Mouse (Mus musculus) ovary, postnatal 10 days (tissue): Measurements from ENCODE around the gene Gm20517.

Source experiments
- DNase-seq: peaks from one replicate; pipeline ENCODE4 v3.0.0; 2022; ENCODE audit warnings: low spot score

The Gm20517 gene

DNA sequence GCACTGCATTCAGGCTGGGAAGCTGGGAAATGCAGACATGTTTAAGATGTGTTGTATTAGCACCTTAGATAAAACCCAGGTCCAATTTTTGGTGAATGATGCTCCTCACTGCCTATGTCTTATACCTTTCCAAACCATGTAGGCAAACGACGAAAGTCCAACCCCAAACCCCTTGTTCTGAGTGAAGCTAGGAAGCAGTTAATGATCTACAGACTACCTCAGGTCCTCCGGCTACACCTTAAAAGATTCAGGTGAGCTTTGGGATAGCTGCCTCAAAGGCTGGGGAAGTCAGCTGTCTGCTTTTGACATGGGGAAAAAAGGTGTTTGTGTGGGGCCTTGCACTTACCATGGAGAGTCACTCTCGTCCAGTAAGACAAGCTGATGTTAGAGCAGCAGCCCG lies 67.3 kb downstream of the Gm20517 start:
- no peak for DNase-seq

DNA sequence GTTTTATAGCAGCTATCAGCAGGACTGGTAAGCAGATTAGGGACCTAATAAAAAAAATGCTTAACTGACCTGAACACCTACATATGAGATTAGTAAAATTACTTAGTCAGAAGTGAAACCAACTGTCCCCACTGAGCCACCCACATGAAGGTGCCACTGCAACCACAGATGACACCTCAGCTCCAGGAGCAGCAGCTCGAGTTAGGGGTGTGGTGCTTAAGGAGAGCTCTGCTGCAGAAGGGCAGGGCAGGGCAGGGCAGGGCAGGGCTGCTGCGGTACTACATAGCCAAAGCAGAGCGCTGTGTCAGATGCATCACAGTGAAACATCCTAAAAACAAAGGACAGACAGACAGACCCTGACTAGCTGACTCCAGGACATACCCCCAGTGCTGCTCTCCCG lies 71.4 kb downstream of the Gm20517 start:
- no peak for DNase-seq

DNA sequence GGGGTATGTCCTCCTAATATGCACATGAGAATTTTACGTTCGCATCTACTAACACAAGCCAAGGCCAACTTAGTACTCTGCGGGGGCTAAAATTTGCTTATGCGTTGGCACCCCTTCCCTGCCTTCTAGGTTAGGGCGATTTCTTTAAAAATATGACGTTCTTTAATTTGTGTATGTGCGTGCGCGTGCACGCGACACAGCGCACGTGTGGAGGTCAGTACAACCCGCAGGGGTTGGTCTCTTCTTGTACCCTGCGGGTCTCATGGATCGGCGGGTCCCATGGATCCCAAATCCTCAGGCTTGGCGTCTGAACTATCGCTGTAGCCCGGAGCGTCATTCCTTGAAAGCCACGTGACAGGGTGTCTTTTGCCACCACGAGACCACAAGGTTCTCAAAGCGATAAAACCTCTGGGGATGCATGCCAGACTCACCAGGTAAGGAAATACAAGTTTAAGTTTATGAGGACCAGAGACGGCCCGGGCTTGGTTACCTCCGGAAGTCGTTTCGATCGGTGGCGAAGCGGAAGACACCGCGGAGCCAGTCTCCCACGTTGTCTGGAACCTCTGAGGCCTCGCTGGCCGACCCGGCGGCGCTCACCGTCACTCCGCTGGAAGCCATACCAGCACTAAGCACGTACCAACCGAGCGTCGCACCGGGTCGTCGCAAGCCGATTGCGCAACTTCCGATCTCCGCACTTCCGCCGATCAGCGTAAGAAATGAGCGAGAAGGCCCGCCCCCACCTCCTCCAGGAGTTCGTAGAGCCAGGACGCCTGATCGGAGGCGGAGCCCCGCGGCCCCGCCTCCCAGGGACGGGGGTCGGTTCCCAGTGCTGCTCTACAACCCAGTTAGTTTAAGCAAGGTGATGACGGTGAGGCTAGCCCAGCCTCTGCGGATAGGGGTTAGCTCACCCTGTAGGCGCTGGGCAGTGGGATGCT lies 76.3 kb downstream of the Gm20517 start:
- peak; percentile 76 for DNase-seq

DNA sequence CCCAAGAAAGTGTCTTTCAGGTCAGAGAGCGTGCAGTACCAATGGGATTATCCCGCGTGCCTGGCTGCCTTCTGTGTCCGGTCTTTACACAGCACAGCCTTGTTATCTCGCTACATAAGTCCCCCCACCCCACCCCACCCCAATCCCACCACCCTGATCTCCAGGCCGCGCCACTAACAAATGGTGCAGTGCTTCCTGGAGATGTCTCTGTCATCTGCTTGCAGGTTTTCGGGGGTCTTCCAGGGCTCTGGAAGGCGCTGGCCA lies 76.9 kb downstream of the Gm20517 start, which contains the start of gene Tomm6:
Gene Tomm6 (minus strand): TSS at position 43 of the 264 bp plus-strand sequence.
- no peak for DNase-seq

DNA sequence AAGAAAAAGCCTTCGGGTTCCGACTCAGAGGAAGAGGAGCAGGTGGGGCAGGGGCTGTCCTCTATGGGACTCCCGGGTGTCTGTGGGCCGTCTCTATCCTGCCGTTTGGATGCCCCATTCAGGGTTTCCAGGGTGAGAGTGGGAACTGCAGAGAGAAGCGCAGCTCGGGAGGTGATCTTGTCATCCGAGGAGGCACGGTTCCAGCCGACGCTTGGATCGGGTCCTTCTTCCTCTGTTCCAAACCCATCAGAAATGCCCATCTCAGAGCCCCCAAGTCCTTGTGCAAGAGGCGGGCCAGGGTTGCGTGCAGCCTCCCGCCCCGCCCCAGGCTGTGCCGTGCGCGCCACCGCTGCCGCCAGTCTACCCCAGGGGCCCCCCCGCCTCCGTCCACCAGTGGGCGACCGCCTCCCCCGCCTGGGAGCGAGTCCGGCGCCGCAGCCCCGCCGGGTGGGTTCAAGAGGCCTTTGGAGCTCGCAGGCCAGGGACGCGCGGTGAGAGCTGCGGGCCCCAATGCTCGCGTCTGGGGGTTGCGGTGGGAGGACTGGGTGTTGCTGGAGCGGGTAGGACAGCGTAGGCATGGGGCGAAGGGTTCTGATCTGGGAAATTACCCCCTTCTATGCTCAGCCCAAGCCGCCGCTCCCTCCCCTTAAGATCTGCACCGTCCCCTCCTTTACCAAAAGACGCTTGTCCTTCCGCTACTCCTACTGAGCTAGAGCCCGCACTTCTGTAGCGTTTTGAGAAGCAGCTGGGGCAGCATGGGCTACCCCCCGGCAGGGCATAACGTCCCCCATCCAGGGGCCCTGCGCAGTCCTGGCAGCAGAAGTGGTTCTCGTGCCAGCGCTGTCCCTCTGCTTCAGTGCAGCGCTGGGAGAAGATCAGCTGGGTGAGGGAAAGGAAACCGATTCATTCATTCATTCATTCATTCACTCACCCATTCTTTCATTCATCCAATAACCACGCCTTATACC lies 77.5 kb downstream of the Gm20517 start, which contains the start of gene Frs3:
Gene Frs3 (plus strand): TSS at position 423 of the 968 bp plus-strand sequence.
- DNase-seq: peak; percentile 49

DNA sequence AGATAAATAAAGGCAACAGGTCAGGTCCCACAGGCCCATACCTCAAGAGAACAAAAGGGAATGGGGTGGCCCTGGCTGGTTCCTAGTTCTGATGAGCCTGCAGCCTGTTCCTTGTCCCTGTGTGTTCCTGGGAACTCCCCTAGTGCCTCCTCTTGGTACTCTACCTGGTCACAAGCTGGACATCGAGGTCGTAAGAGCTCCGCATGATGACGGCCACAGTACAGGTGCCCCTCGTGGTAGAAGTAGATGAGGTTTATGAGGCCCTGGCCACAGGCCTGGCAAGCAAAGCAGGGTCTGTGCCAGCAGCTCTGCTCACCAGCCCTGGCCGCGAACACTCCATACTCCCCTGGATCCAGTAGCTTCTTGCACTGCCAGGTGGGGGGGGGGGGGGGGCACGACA lies 78.5 kb downstream of the Gm20517 start:
- DNase-seq: no peak

DNA sequence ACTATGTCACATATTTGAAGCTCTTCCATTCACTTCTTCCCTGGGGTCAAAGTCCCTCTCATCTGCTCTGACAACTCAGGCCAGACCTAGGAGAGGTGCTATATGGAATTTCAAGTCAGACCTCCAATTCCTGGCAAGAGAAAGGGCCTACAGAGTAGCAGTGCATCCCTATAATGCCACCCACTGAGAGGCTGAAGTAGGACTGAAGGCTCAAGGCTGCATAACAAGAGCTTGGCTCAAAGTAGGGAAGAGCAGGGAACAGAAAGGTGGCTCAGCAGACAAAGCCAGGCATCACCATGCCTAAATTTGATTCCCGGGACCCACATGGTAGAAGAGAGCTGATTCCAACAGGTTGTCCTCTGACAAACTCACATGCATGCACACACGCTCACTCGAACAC lies 80.3 kb downstream of the Gm20517 start:
- DNase-seq: no peak

DNA sequence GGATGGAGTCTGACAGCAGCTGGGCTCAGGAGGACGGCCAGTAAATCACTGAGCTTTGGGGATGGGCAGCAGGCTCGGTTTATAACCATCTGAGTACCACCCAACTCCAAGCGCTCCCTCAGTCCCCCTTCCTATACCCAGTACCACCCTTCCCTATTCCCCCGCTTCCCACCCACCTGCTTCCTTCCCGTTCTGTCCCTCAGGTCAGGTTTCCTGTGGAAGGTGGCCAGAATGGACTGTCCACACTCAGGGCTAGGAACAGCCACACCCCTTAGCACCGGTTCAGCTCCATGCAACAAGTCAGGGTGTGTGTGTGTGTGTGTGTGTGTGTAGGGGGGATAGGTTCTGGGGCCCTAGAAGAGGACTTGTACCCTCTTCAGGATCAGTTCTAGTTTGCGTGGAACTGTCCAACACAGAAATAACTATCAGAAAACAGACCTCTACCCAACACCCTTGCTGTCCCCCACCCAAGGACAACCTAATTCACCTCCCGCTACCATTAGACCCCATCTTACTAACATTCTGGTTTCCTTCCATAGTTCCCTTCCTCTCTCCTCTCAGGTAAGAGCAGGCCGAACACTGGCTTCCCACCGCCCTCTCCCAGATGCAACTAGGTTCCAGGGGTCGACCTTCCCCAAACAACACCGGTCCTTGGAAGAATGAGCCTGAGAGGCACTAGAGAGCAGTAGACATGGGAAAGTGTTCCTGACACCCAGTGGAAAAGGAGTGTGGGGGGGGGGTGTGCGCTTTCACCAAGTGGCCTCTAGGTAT lies 82.5 kb downstream of the Gm20517 start:
- DNase-seq: no peak

DNA sequence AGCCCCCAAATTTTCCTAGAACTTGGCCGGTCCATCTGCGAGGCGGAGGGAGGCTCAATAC lies 82.9 kb downstream of the Gm20517 start, which contains the start of gene Gm21981:
Gene Gm21981 (minus strand): TSS at position 14 of the 61 bp plus-strand sequence.
- no peak for DNase-seq

DNA sequence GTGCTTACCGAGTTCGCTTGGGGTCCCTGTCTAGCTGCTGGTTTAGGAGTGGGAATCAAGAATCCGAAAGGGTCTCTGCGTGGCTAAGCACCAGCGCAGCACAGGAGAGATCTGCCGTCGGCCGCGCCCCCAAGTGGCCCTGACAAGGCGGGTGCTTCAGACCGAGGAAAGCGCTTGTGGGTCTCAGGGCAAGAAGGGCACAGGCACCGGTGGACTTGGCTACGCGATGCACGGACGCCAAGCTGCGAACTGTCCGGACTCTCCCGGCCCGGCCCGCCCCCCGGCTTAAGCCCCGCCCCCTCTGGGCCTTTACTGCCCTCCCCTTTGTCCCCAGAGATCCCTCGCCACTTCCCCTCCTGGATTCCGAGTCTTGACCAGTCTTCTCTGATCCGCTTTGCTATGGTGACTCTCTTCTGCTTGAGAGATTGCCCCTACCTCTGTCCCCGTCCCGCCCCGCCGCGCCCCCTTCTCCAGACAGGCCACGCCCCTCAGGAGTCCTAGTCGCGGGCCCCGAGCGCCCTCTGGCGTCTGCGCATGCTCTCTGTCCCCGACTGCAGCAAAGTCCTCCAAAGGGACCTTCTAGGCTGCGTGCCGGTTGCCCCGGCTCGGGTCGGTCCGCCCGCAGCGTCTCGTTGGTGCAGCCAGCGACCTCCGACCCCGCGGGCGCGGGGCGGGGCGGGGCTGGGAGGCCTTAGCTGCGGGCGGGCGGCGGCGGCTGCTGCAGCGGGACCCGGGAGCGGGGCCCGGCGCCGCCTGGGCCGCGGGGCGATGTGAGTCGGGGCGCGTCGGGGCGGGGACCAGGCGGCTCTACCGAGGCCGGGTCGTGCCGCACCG lies 83.3 kb downstream of the Gm20517 start, which contains the start of gene Prickle4:
Gene Prickle4 (minus strand): TSS at position 234 of the 834 bp plus-strand sequence.
- DNase-seq: peak; percentile 97

DNA sequence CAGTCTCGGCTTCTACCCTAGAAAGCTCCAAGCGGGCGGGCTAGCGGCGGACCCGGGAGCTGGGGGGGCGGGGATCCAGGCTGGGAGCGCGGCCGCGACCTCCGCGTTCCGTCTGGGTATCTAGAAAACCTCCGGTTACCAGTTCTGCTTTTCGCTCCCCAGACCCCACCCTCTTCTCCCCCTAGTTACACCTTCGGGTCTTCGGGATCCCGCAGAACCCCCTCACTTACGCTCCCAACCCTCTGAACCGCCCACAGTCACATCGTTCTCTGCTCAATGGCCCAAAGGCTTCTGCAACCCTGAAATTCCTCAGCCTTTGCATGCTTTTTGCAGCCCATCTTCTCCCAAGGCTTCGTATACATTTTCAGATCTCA lies 83.9 kb downstream of the Gm20517 start:
- no peak for DNase-seq

DNA sequence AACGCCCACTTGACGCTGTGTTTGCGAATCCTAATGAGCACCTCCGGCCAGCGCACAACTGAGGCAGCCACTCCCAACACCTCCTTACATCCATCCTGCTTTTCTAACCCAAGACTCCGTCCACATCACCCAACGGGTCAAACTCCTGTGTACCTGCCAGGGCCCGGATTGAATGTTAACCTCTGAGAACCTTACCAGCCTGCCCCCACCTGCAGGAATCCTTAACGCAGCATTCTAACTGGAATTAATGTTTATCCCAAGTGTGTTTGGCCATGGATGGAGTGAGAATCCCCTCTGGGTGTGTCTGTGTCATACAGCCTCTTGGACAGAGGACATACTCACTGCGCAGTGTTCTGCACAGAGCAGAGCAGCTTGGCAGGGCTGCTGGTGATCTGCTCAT lies 86.8 kb downstream of the Gm20517 start:
- DNase-seq: no peak

DNA sequence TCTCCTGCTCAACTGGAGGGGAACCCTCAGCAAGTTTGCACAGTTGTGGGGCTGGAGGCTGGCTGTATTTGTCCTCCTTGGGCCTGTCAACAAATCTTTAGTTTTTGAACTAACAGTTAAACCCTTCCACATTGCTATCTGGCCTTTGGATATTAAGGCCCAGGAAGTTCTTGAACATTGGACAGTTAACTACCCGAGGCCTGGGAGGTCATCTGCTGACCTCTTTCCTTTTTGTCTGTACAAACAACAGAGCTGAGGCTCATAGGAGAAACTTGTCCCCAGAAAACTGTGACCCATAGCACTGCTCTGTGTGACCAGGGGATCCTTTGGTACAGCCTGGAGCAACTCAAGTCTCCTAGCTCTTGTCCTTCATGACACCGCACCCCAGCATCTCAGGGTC lies 87.7 kb downstream of the Gm20517 start:
- no peak for DNase-seq

DNA sequence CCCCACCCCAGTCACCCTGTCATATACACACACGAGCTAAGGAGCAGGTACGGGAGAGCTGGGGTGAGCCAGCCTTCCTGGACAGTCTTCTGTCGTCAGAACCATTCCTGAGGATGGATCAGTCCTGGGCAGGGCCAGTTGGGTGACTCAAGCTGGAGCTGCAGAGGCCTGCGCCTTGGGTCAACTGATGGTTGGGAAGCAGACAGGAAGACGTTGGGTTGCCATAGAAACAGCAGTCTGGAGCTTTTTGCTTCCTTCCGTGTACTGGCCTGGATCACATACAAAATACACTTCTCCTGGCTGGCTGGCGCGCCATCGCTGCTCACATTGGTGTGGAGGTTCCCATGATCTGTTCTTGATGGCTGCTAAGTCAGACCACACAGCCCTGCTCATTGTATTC lies 90.4 kb downstream of the Gm20517 start:
- DNase-seq: no peak

DNA sequence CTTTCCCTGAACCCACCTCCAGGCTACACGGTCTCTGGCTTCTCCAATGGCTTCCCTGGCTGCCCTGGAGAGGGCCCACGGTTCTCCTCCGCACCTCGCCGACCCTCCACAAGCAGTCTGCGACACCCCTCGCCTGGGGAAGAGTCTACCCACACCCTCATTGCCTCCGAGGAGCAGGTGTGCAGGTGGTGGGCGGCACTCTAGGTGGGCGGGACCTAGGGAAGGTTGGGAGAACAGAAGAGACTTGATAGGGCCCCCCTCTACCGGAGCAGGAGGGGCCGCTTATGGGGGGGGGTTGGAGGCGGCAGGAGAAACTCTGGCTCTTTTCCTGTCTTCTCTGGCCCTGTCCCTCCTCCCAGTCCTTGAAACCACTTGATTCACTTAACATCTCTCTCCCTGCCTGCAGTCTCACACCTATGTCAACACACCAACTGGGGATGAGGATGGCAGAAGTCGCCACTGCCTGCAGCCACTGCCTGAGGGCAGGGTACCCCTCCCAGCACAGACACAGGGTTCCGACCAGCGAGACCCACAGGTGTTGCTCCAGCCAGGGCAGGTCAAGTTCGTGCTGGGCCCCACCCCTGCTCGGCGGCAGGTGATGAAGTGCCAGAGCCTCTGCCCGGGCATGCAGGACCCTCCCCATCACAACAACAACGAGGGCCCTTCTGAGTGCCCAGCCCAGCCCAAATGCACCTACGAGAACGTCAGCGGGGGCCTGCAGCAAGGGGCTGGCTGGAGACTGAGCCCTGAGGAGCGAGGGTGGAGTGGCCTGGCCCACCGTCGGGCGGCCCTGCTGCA lies 91.4 kb downstream of the Gm20517 start:
- DNase-seq: no peak

DNA sequence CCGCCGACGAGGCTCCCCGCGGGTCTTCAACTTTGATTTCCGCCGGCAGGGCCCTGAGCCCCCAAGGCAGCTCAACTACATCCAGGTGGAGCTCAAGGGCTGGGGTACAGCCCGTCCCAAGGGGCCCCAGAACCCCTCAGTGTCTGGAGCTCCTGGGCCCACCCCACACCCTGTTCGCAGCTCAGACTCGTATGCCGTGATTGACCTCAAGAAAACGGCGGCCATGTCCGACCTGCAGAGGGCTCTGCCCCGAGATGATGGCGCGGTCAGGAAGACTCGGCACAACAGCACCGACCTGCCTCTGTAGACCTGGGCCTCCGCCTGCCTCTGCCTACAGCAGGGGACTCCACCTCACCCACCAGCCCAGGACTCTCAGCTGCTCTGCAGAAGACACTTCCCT lies 92.2 kb downstream of the Gm20517 start:
- no peak for DNase-seq

DNA sequence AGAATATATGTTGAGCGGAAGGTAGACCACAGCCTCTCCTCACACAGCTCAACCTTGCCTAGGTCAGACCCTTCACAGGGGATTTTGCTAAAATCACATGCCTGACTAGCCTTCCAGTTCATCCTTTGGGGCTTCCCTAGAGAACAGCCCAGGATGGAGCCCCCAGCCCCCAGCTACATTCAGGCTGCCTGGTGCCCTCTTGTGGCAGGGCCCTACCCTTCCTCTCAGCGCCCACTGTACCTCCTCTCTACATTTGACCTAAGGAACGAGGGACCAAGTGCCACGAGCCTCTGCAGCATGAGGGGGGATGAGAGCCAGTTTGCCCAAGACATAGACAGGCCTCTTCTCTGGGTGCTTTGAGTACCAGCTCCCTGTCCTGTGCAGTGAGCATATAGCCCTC lies 93.3 kb downstream of the Gm20517 start:
- DNase-seq: no peak

DNA sequence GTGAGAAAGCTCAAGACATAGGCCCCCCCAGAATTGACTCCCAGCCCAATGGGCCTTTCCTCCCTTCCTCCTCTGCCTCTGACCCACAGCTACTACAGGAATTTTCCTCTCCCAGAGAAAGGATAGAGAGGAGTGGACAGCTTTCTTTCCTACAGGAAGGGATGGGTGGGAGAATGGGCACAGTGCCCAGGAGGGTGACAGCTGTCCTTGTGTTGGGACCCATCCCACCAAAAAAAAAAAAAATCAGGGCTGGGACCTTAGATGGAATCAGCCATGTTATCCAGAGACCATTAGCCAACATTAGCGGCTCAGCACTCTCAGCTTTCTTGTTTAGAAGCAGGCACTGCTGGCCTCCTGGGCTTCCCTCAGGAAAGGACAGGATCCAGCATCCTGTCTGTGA lies 94.8 kb downstream of the Gm20517 start:
- DNase-seq: no peak

DNA sequence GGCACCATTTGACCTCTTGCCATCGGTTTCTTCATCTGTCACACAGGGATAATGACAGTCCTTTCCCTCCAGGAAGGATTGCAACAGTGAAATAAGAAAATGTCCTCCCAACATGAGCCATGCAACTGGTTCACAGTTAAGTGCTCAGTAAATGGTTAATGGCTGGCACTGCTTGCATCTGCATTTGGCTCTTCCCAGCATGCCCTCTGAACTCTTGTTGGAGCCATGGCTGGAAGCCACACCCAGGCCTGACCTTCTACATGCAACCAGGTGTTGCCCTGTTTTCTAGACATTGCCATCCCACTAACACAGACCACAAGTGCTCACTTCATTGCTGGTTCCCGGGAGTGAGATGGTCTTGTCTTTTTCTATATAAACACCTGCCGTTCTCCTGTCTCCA lies 96.6 kb downstream of the Gm20517 start:
- no peak for DNase-seq

DNA sequence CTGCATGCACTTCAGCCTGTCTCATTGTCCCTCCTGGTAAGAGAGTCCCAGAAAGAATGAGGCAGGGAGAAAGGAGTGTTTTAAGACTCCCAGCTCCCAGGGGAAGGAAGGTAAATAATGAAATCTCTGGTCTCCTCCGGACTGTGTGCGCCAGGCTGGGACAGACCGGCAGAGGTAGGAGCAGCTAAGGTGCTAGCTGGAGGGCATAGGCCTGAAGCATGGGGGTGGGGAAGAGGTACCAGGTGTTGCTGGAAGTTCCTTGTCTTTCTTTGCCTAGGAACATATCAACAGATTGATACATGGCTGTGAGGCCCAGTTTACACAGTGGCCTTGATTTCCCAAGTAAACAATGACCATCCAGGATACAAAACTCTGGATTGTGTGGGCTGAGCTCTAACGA lies 97.6 kb downstream of the Gm20517 start:
- no peak for DNase-seq

DNA sequence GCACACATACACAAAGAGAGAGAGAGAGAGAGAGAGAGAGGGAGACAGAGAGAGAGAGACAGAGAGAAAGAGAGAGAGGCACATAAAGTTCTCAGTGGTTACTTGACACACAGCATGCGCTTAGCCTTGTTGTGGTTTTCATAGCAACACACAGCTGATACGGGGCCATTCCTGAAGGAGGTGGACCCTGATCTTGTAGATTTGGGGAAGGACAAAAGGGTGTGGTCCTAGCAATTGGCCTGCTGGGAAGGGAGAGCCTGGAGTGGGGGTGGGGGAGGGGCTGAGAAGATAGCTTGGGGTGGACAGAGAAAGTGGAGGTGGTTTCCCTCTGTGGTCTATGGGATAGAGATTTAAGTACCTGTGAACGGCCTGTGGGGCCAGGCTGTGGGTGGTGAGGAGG lies 98.6 kb downstream of the Gm20517 start:
- no peak for DNase-seq
